Mouse (Mus musculus) heart, adult 2 months (tissue): ENCODE results near the gene Hesx1. TPM values are rescaled to one million over a fixed set of nuclear protein-coding genes. Genes with fewer than 3 reads are reported as not detected.
A peak's percentile ranks its signal among the peaks of the same experiment; 100 is the strongest.

Experiments used
- DNase-seq, 2 experiments: peaks; one replicate each; pipeline ENCODE4 v3.0.0; 2021
- H3K27ac ChIP-seq: fragments of 200-600 bp; 2 replicates; pipeline ENCODE4 v1.8.1; 2022
- H3K27me3 ChIP-seq: fragments of 200-500 bp; 2 replicates; pipeline ENCODE4 v1.6.1; 2012; ENCODE audit warnings: mild to moderate bottlenecking, low read length, inconsistent platforms, mixed read lengths; ENCODE audit not compliant: control insufficient read depth, insufficient read depth
- H3K36me3 ChIP-seq: fragments of 200-500 bp; 2 replicates; pipeline ENCODE4 v1.6.1; 2012; ENCODE audit warnings: low read length, inconsistent platforms; ENCODE audit not compliant: control insufficient read depth, insufficient read depth
- H3K4me1 ChIP-seq: fragments of 200-500 bp; 2 replicates; pipeline ENCODE4 v1.6.1; 2011; ENCODE audit warnings: low read length; ENCODE audit not compliant: control insufficient read depth, insufficient read depth
- H3K4me3 ChIP-seq: fragments of 200-600 bp; 2 replicates; pipeline ENCODE4 v1.8.1; 2022
- H3K79me2 ChIP-seq: fragments of 200-500 bp; replicated peaks from 2 replicates; pipeline ENCODE4 v1.6.1; 2012; ENCODE audit warnings: mild to moderate bottlenecking, inconsistent platforms, low read length, moderate library complexity, mixed read lengths; ENCODE audit not compliant: control insufficient read depth, insufficient read depth
- H3K9ac ChIP-seq: fragments of 200-500 bp; 2 replicates; pipeline ENCODE4 v1.6.1; 2012; ENCODE audit warnings: low read depth, mild to moderate bottlenecking, control low read depth, inconsistent platforms, low read length, mixed read lengths
- CTCF ChIP-seq: fragments of 200-600 bp; IDR thresholded peaks from 2 replicates; pipeline ENCODE4 v1.8.1; 2022; ENCODE audit warnings: antibody characterized with exemption, mild to moderate bottlenecking, moderate library complexity
- EP300 ChIP-seq: fragments of 200-500 bp; IDR thresholded peaks from 2 replicates; pipeline ENCODE4 v1.6.1; 2011; ENCODE audit warnings: low read depth, low read length, control low read depth; ENCODE audit not compliant: insufficient read depth
- POLR2A ChIP-seq: fragments of 200-500 bp; IDR thresholded peaks from 2 replicates; pipeline ENCODE4 v1.6.1; 2011; ENCODE audit warnings: mild to moderate bottlenecking, low read depth, low read length, control low read depth; ENCODE audit not compliant: insufficient read depth
- WGBS: fragments of 180-500 bp; shearing (Covaris S2); methylation state at CpG from one replicate; pipeline ENCODE4 v1.1.7; 2018; 5-methylcytosine and 5-hydroxymethylcytosine counted together
- intact Hi-C: fragments of 180-260 bp; cut with DNase I; formaldehyde crosslinking; loops from one replicate; pipeline ENCODE4 v1.15.1; 2025
- polyA plus RNA-seq: library from polyadenylated mRNA; depleted of rRNA; stranded (reverse); fragments of >200 nt; gene quantifications from 2 replicates; pipeline ENCODE4 v1.2.3, GENCODE M21; 2012
- total RNA-seq, 2 experiments: library from RNA; stranded (reverse); gene quantifications; 2 replicates each; pipeline ENCODE4 v1.2.3; 2021

The Hesx1 gene
- total and polyA plus RNA-seq, 3 experiments, result not detected

DNA sequence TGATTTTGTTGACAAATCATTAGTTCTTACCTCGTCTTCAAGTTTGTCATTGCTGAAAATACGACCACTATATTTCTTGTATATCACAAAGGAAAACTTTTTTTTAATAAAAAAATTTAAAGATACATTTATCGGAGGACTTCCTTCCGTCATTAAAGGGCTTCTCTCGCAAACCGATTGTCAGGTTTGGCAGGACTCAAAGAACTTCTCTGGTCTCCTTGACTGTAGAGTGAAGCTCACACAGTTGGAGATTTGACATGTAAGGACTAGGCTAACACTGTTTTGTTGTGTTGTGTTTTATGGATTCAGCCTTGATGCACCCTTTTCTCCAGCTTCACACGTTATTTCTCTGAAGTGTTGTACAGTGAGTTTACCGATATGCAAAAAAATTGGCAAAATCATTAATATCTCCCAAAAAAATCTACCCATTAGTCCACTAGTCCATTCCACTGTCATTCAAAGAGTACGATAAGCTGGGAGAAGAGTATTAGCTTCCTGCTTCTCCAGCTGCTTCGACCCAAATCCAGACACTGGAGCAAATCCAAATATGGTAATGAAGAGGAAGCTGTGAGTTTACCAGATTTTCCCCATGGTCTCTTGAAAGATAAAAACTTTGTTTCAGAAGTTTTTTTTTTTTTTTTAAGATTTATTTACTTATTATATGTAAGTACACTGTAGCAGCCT, 23.0 kb upstream of the Hesx1 start, which contains the start of gene Appl1:
Gene Appl1 (minus strand): TSS at position 127 of the 684 bp plus-strand sequence.
- no peak for DNase-seq
- TF ChIP-seq CTCF, result no peak
- TF ChIP-seq POLR2A, result no peak
- TF ChIP-seq EP300, result no peak
- intact Hi-C loops, result loop anchor here (10.0 kb wide), 1 partner anchor 454 kb away; the partner anchor contains the start of gene Fam208a
- Histone ChIP-seq H3K4me1 (peaks cover 1% of the 10 kb centered on the region; the same call in 1 of the 2 replicates), H3K9ac (peak within 1 kb of the TSS; percentile 90), H3K27me3 (no peaks in the 10 kb centered on the region), H3K4me3 (peak within 1 kb of the TSS; percentile 57), H3K79me2 (peaks cover 11% of the 10 kb centered on the region), H3K27ac (peak within 1 kb of the TSS; percentile 87), H3K36me3 (peaks cover 3% of the 10 kb centered on the region)
- 22% methylated on average over 10 of the region's 10 CpGs for WGBS

DNA sequence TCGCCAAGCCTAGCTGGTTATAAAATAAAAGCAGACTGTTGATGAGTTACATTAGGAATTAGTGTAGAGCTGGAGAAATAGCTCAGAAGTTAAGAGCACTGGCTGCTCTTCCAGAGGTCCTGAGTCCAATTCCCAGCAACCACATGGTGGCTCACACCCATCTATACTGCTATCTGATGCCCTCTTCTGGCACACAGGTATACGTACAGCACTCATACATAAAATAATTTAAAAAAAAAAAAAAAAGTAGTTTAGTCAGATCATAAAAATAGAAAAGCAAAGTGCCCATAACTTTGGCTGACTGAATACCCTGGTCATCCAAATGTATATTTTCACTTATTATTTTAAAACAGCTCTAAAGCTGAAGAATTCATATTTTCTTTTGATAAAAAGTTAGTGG, 21.1 kb upstream of the Hesx1 start:
- WGBS, result 71% methylated on average over 2 of the region's 2 CpGs
- Histone ChIP-seq H3K27ac (no peak overlapping the region), H3K36me3 (peaks cover 3% of the 10 kb centered on the region), H3K4me3 (no peak overlapping the region), H3K27me3 (no peaks in the 10 kb centered on the region), H3K79me2 (peaks cover 4% of the 10 kb centered on the region; the same call in 1 of the 2 replicates), H3K4me1 (peaks cover 1% of the 10 kb centered on the region; the same call in 1 of the 2 replicates), H3K9ac (no peak overlapping the region)
- no peak for TF ChIP-seq POLR2A
- no peak for TF ChIP-seq EP300
- peak; percentile 19 for TF ChIP-seq CTCF
- intact Hi-C loops, result loop anchor here (10.0 kb wide), 1 partner anchor 452 kb away; the partner anchor contains the start of gene Fam208a
- no peak for DNase-seq

DNA sequence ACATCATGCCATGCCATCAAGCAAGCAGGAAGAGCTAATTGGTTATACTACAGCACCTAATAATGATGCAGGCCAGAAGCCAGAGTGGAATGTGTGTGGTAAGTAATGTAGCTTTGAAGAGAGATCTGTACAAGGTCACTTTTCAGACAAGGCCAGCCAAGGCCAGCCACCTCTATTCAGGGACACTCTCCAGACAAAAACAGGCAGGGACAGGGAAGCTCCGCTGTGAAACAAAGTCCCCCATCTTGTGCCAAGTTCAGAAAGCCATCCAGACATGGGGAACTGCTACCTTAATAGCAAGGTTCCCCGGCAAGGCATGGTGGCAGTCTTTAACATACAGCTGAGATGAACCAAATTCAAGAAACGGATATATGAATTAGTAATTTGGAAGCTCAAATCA, 18.7 kb upstream of the Hesx1 start:
- 70% methylated on average over 3 of the region's 3 CpGs for WGBS

DNA sequence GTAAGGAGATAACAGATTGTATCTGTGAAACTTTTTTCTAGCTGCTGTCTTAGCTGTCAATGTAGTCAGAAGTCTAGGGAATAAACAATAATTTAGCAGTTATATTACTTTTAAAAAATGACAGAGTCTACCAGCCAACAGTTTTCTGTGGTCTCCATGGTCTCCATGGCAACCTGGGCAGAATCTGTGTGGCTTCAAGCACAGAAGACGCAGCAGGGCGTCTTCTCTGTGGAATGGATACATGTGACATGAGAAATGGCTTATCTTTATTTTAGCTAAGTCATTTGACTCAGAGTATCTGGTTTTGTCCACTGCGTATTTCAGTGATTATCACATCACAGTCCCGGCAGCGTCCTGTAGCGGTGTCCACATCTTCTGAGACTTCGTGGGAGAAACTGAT, 18.0 kb upstream of the Hesx1 start:
- no peak for DNase-seq
- Histone ChIP-seq H3K9ac (no peak overlapping the region), H3K27ac (no peak overlapping the region), H3K4me1 (no peaks in the 10 kb centered on the region; the same call in 1 of the 2 replicates), H3K79me2 (no peaks in the 10 kb centered on the region), H3K4me3 (no peak overlapping the region), H3K36me3 (no peaks in the 10 kb centered on the region), H3K27me3 (no peaks in the 10 kb centered on the region)
- WGBS, result 76% methylated on average over 7 of the region's 7 CpGs
- TF ChIP-seq POLR2A, result no peak
- TF ChIP-seq CTCF, result no peak
- no peak for TF ChIP-seq EP300
- intact Hi-C loops, result loop anchor here (10.0 kb wide), 1 partner anchor 449 kb away; the partner anchor contains the start of gene Fam208a

More for the DNA sequence above, 18.7 kb upstream of the Hesx1 start:
- TF ChIP-seq EP300, result no peak
- no peak for TF ChIP-seq POLR2A
- TF ChIP-seq CTCF, result no peak
- no peak overlapping the region for H3K9ac ChIP-seq
- no peaks in the 10 kb centered on the region for H3K79me2 ChIP-seq
- no peak for DNase-seq
- peaks cover 1% of the 10 kb centered on the region; the same call in 1 of the 2 replicates for H3K4me1 ChIP-seq
- no peaks in the 10 kb centered on the region for H3K36me3 ChIP-seq
- no peak overlapping the region for H3K27ac ChIP-seq
- H3K27me3 ChIP-seq, result no peaks in the 10 kb centered on the region
- H3K4me3 ChIP-seq, result no peak overlapping the region
- intact Hi-C loops, result loop anchor here (10.0 kb wide), 1 partner anchor 449 kb away; the partner anchor contains the start of gene Fam208a

DNA sequence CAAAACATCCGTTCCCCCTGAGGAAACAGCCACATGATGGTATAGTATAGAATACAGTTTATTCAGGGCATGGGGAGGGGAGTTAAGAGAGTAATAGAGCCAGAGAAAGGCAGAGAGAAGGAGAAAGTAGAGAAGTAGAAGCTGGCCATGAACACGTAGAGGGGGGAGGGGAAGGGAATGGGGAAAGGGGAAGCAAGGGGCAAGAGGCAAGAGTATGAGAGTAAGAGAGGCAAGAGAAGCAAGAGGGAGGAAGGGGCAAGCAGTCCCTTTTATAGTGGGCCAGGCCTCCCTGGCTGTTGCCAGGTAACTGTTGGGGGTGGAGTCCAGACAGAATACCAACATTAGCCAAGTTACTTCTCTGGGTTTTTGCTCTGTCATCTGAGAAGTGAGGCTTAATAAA, 16.7 kb upstream of the Hesx1 start:
- H3K4me3 ChIP-seq, result no peak overlapping the region
- H3K79me2 ChIP-seq, result no peaks in the 10 kb centered on the region
- H3K36me3 ChIP-seq, result no peaks in the 10 kb centered on the region
- H3K27me3 ChIP-seq, result no peaks in the 10 kb centered on the region
- TF ChIP-seq POLR2A (no peak), EP300 (no peak), CTCF (no peak)
- intact Hi-C loops, result loop anchor here (10.0 kb wide), 1 partner anchor 447 kb away; the partner anchor contains the start of gene Fam208a
- H3K27ac ChIP-seq, result no peak overlapping the region
- H3K4me1 ChIP-seq, result no peaks in the 10 kb centered on the region
- 61% methylated on average over 2 of the region's 2 CpGs for WGBS
- no peak overlapping the region for H3K9ac ChIP-seq
- DNase-seq, result no peak

DNA sequence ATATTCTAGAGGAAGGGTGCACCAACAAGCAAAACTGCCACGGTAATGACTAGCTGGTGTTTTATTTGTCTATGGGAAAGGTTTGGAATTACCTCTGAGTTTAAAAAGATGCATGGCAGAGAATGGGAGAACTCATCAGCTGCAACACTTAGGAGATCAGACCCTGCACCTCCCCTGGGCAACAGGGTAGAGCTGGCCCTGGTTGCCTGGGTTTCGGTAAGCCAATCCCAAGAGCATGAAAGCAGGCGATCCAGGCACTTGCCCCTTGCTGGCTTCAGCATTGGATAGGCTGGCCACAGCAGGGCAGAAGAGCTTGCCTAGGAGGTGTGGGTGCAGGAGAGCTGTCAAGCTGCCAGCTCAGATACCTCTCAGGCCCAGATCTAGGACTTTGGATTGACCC, 14.4 kb upstream of the Hesx1 start:
- H3K79me2 ChIP-seq, result no peaks in the 10 kb centered on the region
- H3K27ac ChIP-seq, result no peak overlapping the region
- H3K4me3 ChIP-seq, result no peak overlapping the region
- TF ChIP-seq POLR2A, result no peak
- TF ChIP-seq EP300, result no peak
- no peak for TF ChIP-seq CTCF
- intact Hi-C loops, result loop anchor here (10.0 kb wide), 1 partner anchor 445 kb away; the partner anchor contains the start of gene Fam208a
- 91% methylated on average over 3 of the region's 3 CpGs for WGBS
- no peak for DNase-seq
- no peaks in the 10 kb centered on the region for H3K4me1 ChIP-seq
- no peaks in the 10 kb centered on the region for H3K36me3 ChIP-seq
- no peaks in the 10 kb centered on the region for H3K27me3 ChIP-seq
- H3K9ac ChIP-seq, result no peak overlapping the region
